Mouse (Mus musculus): ENCODE results near the gene Fgd2. TPM values are rescaled to one million over a fixed set of nuclear protein-coding genes. Genes with fewer than 3 reads are reported as not detected.
"Not testable (repeated sequence)": the region's sequence is repeated elsewhere in the genome, so short reads cannot be mapped to it uniquely, and the experiment has no call there.

Gene Fgd2
- 10 to 100 TPM in 1 of 2 experiments, 1 to 10 TPM in 1; 7.8 to 13.0 TPM for total RNA-seq (2021)
- long read RNA-seq, partial matches to known transcripts, result 1 of 2 reads
- long read RNA-seq, other reads (novel, unspliced or antisense), result 0 of 2 reads

DNA sequence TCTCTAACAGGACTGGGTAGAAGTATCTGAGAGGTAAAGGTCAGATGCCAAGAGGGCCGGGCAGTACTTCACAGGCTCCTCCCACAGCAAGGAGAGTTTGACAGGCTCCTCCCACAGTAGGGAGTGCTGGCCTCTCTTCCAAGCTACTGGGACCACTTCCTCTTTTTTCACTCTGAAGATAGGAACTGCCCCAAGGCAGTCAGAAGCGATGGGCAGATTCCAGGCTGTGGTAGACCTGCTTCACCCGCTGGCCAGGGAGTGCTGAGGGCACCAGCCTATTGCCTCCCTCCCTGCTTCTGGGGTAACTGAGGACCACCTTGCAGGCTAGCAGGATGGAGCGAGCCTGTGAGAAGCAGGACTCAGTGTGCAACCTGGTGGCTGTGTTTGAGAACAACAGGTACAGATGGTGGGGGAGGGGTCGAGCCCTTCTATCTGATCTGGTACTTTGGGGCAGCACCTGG, at the start of gene Fgd2:
Gene Fgd2, plus strand, starts transcription at position 154 of the 461 bp plus-strand sequence.
- no peak for DNase-seq (ENCODE audit: low spot score in 2 of 2)

DNA sequence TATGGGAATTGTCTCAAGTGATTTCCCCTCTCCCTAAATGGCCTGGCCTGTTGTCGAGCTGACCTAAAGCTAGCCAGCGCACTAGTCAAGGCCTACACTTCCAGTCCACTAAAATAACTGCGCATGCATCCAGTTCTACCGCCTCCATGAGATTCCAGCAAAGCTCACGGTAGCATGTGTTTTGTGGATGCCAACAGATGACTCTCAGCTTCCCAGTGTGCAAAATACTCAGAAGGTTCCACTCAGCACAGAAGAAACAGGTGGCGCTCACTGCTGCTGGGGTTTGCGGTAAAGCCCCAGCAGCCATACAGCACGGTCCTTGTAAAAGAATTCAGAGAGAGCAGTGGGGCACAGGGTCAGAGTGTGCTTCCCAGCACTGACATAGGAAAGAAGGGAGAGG, 49.1 kb upstream of the Fgd2 start:
- DNase-seq (ENCODE audit: low spot score in 2 of 2), result no peak

DNA sequence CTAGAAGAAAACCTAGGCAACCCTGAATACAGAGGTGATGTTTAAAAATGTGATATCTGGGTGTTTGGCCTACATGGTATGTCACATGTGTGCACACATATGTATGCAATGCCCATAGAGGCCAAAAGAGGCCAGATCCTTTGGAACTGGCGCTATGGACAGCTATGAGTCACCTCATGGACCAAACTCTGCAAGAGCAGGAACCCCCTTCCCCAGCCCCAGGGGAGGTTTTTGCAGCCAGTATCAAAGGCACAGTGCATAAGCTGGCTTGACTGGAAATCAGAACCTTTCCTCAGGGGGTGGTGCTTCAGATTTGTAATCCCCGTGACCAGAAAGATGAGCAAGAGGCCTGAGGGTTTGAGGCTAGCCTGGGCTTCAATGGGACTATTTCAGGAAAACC, 48.6 kb upstream of the Fgd2 start:
- no peak for DNase-seq (ENCODE audit: low spot score in 2 of 2)

DNA sequence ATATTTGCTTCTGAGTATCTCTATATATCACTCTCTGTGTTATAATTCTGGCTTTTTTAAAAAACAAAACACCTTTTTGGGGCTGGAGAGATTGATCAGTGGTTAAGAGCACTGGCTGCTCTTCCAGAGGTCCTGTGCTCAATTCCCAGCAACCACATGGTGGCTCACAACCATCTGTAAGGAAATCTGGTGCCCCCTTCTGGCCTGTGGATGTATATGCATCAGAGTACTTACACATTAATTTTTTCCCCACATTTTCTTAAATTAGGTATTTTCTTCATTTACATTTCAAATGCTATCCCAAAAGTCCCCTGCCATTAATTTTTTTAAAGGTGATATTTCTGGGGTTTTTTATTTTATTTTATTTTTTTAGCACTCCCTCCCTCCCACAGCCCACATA, 47.4 kb upstream of the Fgd2 start:
- no peak for DNase-seq (ENCODE audit: low spot score in 2 of 2)

DNA sequence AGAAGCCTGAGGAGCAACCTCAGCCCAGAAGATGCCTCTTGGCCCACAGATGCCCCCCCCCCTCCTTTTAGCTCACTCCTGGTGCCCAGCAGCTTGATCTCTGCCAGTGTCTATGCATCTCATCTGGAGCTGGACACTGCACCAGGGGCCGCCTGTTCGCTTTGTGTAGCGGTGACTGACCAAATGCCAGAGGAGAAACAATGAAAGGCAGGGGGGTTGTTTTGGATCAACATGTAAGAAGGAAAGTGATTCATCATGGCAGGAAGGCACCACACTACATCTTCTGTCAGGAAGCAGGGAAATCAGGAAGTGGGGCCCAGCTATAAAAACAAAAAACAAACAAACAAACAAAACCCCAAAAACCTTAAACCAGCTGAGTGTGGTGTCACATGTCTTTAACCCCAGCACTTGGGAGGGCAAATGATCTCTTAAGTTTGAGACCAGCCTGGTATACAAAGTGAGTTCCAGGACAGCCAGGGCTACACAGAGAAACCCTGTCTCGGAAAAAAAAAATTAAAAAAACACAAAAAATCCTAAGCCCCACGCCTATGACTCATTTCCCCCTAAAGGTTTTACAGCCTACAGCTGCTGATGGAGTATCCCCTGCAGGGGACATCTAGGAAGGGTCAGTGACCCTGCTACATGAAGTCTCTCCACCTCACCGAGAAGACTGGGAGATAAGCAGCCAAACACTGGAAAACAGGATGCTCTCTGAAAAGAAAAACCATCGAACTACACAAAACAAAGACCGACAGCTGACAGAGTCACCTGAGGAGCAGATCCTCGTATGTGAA, 44.8 kb upstream of the Fgd2 start:
- no peak for DNase-seq (ENCODE audit: low spot score in 2 of 2)

DNA sequence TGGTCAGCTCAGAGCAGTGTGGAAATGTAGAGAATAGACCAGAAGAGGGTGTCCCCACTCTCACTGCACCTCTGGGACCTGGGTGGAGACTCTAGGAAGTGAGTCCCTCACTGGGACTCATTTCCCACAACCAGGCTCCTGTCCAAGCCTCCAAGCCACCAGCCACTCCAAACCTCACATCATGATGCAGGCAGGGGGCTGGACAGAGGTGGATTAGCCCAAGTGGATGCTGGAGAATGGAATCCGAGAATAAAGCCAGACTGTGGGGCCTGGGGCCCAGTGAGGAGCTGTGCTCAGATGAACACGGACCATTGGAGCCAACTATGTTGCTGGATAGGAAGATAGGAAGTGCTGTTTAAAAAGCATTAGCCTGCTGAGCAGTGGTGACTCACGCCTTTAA, 43.8 kb upstream of the Fgd2 start:
- no peak for DNase-seq (ENCODE audit: low spot score in 2 of 2)

DNA sequence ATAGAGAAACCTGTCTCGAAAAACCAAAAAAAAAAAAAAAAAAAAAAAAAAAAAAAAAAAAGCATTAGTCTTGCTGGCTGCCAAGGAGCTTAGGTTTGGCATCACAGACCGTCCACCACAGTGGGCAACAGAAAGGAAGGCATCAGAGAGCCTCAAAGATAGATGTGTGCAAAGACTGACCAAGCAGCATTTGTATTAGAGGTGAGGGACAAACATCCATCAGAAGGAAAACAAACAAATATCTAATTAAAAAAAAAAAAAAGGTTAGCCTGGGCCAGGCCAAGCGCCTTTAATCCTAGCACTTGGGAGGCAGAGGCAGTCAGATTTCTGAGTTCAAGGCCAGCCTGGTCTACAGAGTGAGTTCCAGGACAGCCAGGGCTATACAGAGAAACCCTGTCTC, 43.3 kb upstream of the Fgd2 start, which contains the start of gene Pi16:
Gene Pi16, plus strand, starts transcription at position 301 of the 400 bp plus-strand sequence.
- DNase-seq (ENCODE audit: low spot score in 2 of 2), result not testable (repeated sequence)

DNA sequence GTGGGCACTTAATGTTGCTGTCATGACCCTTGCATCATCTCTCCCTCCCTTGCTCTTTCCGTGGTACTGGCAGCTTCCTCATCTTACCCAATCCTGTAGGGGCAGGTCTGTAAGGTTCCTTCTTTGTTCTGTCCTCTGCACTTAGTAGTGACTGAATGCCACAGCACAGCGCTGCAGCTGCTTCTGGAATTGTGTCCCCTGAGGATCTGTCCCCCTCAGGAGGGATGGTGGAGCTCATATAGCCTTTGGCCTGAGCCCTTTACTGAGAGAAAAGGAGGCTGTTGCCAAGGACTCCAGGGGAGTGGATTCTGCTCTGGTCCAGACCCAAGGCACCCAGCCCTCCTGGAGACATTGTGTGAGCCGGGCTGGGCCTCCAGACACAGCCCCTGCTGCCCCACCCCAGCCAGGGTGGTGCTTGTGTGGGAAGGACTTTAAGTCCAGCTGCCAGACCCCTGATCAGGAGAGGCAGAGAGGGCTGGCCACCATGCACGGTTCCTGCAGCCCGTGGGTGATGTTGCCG, 41.9 kb upstream of the Fgd2 start:
- no peak for DNase-seq (ENCODE audit: low spot score in 2 of 2)

DNA sequence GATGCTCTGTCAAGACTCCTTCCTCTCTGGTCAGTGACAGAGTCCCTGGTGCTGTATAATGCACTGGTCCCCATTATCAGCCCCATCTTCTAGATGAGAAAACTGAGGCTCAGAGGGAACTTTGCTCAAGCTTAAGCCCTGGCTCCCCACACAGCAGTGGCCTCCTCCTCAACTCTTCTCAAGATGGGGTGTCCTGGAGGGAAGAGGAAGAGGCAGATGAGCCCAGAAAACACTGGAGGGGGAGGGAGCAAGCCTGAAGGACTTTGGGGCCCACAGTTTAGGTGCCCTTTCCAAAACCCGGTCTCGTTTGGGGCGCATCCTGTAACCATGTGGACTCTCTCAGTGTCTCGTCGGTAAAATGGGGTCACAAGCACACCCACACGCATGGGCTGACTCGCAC, 41.2 kb upstream of the Fgd2 start:
- no peak for DNase-seq (ENCODE audit: low spot score in 2 of 2)

DNA sequence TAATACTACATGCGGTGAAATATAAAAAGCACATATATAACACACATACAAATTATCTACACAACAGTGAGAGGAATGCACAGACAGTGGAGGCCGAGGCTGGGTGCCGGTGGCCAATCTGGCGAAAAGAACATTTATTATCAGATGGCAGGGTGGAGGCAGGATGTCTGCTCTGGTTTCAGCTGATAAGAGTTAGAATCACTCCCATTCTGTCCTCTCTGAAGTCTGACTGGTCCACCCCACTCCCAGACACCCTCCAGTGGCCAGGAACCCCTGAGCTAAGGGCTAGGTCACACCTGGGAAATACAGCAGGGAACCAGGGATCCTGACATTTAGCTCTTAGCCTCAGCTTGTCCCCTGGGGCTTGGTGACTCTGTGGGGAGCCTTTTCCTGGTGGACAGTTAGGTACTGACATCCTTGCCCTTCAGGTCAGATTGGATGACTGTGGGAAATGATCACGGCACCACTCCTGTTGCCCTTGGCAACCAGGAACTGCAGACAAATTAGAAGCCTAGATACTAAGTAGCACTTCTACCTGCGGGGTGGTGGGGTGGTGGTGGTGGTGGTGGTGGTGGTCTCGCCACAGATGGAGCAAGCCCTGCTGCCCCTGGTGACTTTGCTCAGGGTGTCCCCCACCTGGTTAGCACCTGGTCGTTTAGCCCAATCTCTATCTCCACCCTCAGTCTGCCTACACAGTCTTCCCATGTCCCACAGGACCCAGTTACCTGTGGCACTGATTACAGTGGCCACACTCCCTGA, 40.7 kb upstream of the Fgd2 start:
- DNase-seq (ENCODE audit: low spot score in 2 of 2), result no peak

DNA sequence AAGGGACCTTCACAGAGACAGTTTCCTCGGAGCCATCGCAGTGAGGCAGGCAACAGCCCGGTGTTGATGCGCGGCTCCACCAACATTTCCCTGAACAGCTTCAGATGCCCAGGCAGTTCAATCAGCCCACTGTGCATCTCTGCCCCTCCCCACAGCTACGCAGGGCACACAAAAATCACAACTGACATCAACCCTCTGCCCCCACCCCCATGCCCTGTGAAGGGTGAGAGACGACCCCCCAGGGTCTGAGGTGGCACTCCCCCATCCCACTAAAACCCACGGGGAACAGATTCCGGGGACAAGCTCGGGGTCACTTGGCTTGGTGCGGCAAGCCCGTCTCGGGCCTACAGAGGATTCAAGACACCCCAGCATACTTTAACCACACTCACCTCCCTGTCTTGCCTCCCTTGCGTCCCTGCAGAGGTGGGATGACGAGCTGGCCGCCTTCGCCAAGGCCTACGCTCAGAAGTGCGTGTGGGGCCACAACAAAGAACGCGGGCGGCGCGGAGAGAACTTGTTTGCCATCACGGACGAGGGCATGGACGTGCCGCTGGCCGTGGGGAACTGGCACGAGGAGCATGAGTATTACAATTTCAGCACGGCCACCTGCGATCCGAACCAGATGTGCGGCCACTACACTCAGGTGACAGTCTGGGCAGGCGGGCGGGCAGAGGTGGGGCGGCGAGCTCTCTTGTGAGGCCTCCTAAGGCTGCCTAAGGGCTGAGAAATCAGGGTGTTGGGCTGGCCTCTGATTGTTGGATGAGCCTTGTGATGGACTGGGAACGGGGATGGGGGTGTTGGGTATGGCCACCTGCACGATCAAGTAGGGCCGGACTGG, 38.7 kb upstream of the Fgd2 start:
- no peak for DNase-seq (ENCODE audit: low spot score in 2 of 2)

DNA sequence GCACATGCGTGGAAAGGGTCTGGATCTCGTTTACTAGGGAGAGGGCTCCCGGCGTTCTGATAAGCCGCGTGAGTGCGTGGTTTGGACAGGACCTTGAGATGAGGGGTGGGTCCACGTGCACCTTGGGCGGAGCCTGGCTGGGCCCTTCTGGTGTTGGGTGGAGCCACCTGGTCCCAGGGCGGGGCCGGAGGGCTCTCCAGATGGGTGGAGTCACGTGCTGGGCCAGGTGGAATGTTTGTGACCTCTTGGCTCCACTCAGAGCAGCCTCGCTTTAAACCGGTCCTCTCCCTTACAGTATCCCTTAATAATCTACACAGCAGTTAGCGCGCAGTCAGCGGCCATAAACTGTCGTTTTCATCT, 38.1 kb upstream of the Fgd2 start:
- DNase-seq (ENCODE audit: low spot score in 2 of 2), result no peak

DNA sequence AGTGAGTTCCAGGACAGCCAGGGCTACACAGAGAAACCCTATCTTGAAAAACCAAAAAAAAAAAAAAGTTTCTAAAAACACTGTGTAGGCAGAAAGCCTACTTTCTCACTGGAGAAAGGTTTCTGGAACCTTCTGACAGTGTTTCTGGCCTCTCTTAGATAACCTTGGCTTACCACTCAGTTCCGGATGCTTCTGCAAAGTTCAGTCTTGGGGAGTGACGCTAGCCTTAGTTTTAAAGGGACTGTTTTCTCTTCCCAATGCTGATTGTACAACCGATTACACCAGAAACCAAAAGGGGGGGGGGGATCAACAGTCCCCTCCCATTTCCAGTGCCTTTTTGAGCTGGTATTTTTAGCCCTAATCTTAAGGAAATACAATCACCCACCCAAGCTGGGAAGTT, 37.1 kb upstream of the Fgd2 start:
- no peak for DNase-seq (ENCODE audit: low spot score in 2 of 2)

DNA sequence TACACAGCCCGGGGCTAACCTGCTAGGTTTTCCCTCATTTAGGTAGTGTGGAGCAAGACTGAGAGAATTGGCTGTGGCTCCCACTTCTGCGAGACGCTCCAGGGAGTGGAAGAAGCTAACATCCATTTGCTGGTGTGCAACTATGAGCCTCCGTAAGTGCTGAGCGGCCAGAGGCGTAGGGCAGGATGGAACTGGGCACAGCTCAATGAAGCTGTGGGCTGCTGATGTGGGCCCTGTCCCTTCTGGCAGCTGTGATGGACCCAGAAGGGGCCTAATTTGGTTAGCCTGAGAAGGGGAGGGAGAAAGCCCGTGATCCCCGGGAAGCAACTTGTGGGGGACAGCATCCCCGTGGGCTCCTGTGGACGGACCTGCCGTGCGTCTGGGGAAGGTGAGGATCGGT, 34.9 kb upstream of the Fgd2 start:
- no peak for DNase-seq (ENCODE audit: low spot score in 2 of 2)

DNA sequence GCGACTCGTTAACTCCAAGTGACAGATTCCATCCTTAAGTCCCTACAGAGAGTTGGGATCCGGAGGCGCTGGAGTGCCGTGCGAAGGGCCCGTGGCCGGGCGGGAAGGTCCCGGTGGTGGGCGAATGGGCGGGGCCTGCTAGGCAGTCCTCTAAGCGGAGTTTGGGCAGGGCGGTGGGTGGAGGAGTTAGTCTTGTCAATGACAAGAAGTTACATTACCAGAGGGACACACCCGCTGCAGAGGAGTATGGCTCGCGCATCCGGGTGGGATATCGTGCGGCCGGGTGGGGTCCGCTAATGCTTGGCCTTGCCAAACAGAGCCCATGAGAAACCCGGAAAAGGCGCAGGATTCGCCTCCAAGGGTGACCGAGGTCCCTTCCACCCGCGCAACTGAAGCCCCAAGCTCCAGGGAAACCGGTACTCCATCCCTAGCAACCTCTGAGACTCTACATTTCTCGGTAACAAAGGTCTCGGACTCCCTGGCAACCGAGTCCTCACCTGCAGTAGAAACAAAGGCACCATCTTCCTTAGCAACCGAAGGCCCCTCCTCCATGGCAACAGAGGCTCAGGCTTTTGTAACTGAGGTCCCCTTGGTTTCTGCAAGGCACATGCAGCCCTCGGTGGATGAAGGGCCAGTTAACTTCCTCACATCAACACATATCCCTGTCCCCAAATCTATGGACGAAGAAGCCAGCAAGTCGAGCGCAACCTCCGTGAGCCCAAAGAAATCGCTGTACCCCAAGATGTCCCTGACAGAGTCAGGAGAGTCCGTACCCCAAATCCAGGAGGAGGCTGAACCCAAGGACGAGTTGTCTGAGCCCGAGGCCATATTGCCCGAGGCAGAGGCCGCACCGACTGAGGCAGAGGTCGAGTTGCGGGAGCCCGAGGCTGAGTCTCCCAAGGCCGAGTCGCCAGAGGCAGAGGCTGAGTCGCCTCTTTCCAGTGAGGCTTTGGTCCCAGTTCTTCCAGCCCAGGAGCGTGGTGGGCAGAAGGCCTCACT, 33.9 kb upstream of the Fgd2 start:
- no peak for DNase-seq (ENCODE audit: low spot score in 2 of 2)

DNA sequence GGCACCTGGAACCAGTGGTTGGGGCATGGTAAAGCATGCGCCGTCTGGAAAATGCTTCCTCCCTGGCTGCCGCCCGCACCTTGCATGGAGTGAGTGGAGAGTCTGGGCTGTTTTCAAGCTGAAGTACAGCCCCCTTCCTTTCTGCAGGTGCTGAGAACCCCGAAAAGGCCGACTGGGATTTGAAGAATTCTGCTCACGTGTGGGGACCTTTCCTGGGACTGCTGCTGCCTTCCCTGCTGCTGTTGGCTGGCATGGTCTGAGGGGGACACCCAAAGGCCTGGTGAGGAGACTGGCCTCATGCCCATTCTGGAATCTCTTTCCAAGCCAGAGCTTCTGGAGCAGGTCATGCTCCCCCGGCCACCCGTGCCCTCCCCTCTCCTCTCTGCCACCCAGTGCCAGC, 33.0 kb upstream of the Fgd2 start:
- no peak for DNase-seq (ENCODE audit: low spot score in 2 of 2)

DNA sequence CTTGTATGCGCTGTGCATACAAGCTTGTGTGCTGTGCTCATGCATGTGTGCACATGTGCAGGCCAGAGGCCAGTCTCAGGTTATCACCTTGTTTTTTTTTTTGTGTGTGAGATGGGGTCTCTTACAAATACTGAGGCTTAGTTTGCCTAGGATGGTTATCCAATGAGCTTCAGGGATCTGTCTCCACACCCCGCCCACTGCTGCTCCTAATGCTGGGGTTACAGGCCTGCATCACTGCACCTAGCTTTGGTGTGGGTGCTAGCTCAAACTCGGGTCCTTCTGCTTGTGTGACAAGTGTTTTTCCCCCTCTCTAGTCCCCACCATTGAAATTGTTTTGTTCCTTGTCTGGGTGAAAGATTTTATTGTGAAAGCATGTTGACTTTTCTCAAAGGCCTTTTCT, 30.5 kb upstream of the Fgd2 start:
- DNase-seq (ENCODE audit: low spot score in 2 of 2), result no peak

DNA sequence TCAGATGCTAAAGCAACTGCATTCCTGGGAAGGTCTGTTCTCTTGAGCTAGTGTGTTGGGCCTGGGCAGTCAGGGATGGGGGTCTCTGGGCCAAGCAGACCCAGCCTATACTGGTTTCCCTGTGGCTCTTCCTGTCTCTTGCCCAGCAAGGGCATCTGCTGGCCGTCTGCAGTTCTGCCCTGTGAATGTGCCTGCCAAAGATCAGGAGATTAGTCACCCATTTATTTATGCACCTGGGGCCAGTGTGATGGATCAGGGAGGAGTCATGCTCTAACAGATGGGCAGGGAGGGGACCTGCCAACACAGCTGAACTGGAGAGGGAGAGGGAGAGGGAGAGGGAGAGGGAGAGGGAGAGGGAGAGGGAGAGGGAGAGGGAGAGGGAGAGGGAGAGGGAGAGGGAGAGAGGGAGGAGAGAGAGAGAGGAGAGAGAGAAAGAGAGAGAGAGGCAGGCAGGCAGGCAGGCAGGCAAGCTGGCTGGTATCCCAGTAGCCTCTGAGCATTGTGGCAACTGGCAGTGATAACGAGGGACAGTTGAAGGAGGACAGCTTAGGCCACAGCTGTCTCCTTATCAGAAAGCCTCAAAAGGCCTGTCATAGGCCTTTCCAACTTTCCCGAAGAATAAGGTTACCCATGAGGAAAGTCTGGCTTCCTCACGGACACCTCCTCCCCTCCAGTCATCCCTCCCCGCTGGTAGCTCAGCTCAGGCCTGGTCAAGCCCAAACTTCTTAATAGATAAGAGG, 29.9 kb upstream of the Fgd2 start:
- DNase-seq (ENCODE audit: low spot score in 2 of 2), result no peak

DNA sequence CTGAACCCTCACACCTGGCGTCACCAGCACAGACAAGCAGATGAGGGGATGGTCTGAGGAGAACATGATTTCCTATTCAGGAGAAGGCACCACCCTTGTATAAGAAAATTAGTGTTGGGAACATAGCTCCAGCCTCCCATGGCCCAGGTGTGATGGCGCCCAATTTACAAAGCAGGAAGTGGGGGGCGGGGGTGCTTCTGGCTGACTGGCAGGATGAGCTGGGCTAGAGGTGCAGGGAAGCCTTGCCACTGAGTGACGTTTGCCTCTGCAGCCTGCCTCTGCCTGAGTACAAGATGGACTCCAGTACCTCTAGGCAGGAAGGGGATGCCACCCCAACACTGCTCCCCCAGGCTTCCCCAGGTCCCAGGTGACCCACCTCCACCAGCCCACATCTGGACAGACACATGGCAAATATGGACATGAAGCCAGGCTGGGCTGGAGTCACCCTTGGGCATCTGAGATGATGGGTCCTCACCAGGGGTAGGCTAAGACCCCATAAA, 28.5 kb upstream of the Fgd2 start:
- DNase-seq (ENCODE audit: low spot score in 2 of 2), result no peak
